Mouse (Mus musculus) frontal cortex, postnatal 10 days (tissue): Measurements from ENCODE around the gene Tenm4.

ENCODE experiments used
- DNase-seq, 2 experiments: peaks; one replicate each; pipeline ENCODE4 v3.0.0; 2022; ENCODE audit warnings: low spot score in 2 of 2, mixed read lengths in 1 of 2

The Tenm4 gene

DNA sequence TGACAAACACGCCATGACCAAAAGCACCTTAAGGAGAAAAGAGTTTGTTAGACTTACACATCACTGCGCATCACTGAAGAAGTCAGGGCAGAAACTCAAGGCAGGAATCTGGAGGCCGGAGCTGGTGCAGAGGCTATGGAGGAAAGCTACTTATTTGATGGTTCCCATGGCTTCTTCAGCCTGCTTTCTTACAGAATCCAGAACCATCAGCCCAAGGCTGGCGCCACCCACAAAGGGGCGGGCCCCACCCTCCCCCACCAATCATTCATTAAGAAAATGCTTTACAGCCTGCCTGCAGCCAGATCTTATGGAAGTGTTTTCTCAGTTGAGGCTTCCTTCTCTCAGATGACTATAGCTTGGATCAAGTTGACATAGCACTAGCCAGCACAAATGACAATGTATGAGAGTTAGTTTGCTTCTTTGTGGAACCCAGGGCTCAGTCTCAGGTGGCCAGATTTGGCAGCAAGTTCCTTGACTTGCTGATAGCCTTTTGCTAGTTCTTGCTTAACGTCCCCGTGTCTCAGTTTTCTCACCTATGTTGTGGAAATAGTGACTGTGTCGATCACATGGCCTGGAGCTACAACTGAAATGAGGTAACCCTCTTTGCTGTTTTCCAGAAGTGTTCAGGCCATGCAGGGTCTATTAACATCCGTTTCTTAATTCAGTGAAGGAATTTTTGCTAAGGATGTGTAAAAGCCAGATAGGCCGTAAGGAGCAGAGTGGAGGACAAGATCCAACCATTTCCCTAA, 32.9 kb downstream of the Tenm4 start:
- no peak for DNase-seq

DNA sequence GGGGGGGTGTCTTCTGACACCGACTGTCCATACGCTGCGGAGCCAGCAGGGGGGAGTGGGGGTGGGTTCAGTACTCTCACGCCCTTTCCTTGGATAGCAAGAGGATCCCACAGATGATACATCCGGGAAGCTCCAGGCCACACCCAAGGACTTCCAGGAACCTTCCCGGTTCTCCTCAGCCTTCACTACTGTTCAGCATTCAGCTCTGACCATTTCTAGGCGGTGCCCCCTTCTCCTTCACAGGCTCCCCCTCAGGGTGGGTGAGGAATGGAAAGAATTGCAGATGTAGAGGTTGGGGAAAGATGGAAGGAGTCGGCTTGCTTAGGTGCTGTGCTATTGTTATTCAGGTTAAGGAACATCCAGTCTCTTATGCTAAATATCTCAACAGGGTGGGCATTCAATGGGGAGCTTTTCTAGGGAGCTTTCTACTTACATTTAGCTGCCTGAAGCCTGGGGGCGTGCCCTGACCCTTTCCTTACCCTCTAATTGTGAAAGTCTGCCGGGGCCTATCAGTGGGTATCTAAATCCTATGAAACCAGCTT, 33.8 kb downstream of the Tenm4 start:
- no peak for DNase-seq

DNA sequence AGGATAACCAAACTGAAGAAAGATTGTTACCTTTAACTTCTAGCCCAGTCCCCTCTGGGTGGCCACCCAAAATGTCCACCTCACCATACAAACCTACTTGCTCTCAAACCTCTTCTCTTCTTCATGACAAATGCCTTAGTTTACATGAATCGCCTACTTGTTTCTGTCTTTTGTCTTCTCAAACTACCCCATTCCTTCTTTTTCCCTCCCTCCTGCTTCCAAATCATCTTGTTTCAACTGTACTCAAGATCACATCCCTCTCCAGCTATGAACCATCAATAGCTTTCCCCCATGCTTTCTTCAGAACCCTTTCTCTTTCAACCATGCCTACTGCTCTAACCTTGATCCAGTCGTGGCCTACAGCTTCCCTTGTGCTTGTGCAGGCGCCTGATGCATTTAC, 36.0 kb downstream of the Tenm4 start:
- DNase-seq, result no peak

DNA sequence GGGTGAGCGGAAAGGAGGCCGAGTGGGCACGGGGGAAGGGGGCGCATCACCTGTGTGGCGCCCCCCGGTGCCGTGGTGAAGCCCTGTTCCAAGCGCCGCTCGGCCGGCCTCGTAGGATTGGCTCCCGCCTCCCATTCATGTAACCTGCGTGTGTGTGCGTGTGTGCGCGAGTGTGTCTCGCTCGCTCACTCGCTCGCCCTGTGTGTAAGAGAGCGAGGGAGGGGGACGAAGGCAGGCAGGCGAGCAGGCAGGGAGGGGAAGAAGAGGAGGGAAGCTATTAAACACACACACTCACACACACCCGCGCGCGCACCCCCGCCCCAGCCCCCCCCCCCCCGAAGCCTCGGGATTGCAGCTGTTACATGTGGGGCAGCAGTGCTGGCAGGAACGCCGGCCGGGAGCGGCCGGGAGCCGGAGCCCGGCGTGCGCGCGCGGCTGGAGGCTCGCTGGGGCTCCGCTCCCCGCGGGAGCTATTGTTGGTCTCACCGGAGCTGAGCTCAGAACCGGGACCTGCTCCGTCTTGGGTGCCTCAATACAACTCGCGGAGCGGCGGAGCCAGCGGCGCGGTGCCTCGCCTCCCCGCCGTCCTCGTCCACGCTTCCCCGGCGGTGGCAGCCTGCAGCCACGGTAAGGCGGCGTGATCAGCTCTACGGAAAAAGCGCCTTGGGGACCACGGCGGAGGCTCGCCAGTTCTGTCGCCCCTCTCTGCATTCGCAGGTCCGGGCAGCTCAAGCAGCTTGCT, 38.9 kb downstream of the Tenm4 start:
- DNase-seq, result peak; percentile 46 to 60

DNA sequence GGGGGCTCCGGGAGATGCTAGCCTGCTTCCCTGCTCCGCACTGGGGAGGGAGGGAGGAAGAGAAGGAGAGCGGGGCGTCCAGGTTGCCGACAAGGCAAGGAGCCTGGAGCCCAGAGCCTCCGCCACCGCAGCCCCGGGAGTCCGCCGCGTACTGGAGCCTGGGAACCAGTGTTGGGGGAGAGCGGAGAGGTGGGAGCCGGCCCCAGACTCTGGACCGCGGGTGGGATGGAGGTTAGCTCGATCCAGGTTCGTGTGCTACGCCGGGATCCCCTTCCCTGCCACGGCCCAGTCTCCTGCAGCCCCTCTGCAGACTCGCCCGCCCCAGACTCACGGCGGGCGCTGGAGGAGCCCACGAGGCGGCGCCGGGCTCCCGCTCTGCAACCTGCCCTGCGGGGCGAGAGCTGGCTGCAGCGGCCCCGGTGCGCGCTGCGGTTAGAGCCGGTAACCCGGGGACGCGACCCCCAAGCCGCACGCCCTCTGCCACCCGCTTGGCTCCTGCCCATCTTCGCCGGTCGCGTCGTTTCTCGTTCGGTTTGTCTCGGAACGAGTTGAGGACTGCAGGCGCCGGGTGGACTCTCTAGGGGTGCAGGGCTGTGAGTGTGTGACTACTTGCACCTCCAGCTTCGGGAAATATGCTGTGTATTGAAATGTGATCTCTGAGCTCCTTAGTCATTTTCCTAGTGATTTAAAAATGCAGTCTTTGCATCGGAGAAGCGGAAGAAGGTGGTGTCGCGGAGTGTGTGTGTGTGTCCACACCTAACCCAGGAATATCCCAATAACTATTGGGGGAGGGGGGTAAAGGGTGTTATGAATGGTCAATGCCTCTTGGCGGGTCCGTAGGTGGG, 39.7 kb downstream of the Tenm4 start:
- DNase-seq, result peak in 1 of 2 experiments; percentile 63

DNA sequence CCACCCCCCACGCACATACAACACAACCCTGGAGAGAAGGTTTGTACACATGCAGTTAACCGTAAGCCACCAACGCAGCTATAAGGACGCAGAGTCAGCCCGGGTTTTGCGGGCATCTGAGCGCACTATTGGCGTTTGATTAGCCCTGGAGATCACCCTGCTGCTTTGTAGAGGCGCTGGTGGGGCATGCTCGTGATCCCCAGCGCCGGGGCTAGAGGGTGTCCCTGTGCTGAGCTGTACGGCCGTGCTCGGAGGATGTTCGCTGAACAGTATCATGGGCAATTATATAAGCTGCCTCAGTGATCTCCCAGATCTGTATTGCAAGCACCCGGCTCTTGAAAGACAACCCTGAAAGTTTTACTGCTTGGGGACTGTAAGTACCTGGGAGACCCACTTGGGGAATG, 40.6 kb downstream of the Tenm4 start:
- DNase-seq, result no peak

DNA sequence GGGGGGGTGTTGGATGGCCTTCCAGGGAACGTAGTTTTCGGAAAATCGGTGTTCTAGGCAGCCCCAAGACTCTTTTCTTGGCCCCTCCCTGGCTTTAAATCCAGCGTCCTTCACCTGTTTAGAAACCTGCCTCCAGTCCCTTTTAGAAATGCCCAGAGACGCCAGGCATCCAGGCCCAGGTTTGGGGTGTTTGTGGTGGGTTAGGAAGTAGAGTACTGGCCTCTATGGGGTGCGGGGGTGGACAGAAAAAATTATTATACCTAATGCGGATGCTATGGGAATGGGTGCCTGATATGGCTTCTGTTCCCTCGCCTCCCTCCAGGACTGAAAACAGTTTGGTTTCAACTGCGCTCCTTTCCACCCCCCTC, 41.2 kb downstream of the Tenm4 start:
- no peak for DNase-seq

DNA sequence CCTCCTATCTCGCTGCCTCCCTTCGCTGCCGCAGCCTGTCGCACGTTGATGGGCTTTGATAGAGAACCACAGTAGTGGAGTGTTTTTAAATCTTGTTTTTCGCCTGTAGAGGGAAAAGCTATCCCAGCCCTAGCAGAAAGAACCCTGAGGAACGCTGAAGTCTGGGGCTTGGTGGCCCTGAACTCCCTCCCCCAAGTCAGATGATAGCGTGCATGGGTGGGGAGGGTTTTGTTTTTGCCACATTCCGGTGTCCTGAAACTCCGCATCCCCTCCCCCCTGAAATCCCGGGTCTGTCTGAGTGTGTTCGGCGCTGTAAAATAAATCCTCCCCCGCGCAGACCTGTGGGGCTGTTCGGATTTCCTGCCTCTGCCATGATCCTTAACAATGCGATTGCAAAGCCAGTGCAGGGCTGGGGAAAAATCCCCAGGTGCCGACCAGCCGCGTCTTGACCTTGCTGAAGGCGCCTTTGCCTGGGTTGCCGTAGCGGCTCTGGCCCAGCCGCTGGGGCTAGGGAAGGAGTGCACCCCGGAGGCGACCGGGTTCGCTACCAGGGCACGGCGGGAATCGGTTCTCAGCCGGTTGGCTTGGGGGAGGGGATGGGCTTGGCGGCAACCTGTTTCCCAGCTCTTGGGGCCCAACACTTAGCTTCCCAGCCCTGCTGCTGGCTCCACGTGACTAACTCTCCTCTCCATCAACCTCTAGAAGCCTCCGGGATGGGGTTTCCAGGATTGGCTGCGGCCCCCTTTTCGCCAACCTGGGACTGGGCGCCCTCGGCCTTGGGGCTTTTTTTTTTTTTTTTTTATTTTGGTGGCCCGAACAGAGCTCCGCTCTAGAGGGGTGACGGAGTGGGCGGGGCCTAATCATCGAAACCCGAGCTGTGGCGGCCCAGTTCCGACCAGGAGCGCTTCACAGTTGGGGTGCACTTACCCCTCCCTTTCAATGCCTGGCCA, 41.8 kb downstream of the Tenm4 start:
- DNase-seq, result peak; percentile 32 to 52

DNA sequence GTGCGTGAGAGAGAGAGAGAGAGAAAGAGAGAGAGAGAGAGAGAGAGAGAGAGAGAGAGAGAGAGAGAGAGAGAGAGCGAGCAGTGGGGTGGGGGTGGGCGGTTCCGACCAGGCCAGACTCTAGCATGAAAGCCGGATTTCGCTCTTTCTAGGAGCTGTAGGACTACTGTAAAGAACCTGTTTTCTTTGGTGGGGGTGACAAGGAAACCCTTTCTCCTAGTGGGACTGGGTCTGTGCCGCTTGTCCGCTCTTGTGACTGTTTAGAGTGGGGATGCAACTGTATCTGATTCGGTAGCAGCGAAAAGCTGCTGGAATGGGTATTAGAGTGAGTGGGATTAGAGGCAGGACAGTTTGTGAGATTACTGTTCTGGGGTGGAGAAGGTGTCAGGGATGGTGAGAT, 42.7 kb downstream of the Tenm4 start:
- no peak for DNase-seq

DNA sequence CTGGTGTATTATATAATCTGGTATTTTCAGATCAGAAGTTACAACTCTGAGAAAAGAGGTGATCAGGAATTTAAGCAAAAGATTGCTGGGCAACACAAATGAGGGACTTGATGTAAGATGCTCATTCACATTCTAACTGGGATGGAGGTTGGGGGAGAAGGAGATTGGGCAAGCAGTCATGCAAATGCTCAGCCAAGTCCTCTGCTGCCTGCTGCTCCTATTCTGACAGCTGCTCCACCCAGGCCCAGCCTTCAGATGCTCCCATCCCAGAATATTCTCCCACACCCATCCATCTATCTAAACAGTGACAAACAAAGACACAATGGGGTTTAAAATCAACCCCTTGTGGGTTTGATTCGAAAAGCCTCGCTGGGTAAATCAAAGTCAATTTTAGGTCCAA, 43.8 kb downstream of the Tenm4 start:
- no peak for DNase-seq

DNA sequence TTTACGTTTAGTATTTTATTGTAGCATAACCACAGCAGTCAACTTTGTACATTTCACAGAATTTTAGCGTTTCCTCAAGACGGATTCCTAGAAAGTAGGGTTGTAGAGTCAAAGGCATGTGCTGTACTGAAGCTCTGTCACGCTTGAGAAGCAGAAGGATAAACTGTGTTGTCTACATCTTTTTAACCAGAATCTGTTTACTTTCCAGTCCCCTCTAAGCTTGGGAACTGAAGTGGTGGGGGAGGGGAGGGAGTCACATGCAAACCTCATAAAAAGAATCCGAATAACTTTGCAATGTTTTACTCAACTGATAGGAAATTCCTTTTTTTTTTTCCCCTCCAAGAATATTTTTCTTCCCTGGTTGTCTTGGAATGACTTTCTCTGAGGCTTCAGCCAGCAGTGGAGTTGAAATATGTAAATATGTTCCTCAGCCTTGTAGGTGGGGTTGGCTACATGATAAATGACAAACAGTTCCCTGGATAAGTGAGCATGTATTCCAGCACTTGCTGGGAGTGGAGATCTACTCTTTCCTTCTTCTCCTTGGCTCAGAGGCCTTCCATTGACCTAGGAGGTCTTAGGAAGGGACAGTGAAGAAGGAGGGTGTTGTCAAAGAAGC, 45.0 kb downstream of the Tenm4 start:
- DNase-seq, result no peak

DNA sequence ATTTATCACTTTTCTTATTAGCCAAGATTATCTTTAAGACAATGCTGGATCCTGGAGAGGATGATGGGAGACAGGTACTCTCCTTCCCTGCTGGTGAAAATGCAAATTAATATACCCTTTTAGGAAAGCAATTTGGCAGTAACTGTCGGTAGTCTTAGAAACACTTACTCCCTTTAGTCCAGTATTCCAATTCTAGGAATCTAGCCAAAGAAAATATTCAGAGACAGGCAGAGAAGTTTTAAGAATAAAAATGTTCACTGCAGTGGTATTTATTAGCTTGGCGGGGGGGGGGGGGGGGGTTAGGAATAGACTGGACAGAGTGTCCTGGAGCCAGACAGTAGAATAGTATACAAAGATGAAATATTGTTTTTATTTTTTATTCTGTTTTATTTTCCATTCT, 48.3 kb downstream of the Tenm4 start:
- no peak for DNase-seq

DNA sequence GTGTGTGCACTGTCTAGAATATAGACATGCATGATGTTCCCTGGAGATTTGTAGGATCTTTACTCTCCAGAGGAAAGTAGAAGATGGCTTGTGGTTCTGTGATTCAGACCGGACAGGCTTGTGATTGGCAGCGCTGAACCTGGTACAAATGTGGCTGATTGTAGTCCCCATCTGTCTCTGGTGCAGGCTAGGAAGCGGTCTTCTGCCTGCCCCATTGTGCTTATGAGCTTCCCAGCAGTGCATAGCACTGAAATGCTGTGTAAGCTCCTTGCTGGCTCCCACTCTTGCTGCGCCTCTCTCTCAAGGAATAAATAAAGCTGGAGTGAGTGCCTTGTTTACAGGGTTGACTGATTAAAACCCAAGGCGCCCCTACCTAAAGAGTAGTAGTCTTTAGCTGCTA, 49.6 kb downstream of the Tenm4 start:
- DNase-seq, result no peak

DNA sequence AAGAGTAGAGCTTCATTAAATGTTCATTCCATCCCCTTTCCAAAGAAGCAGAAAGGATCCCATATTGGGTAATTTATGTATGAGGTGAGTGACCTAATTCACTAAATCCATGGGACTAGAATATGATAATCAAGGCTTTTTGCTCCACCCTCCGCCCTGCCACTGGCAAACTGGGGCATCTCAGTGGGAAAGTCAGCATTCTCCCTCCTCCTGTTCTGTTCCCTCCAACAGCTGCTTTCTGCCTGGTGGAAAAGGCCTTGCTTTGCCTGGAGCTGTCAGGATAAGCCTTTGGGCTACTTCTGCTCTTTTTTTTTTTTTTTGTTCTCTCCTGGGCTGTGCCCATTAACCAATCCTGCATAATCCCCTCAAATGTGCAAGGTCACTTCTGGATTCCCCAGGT, 51.5 kb downstream of the Tenm4 start:
- no peak for DNase-seq

DNA sequence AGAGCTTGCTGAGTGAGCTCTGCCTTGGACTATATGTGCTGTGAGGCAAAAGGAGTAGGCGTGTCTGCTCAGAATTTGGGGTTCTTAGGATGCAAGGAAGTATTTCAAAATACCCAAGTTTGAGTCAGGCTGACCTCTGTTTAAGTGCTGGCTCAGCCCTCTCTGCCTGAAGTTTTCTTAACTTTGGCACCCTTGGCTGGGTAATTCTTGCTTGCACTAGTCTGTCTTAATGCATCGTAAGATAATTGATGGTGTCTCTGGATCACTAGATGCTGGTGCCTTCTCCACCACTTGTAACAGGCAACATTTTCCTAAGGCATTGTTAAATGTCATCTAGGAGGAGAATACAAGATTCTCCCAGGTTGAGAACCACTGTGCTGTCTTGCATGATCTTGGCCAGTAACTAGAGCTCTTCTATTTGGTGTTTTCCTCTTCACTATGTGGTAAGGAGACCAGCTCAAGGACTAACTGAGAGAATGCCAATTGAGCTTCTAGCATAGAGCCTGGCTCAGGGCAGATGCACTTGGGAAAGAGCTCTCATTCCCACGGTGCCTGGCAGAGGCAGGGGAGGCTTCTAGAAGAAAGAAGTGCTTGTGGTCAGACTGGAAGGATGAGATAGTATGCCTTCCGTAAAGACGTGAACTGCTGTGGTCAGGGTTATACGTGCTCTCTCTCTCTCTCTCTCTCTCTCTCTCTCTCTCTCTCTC, 57.7 kb downstream of the Tenm4 start:
- DNase-seq, result no peak

DNA sequence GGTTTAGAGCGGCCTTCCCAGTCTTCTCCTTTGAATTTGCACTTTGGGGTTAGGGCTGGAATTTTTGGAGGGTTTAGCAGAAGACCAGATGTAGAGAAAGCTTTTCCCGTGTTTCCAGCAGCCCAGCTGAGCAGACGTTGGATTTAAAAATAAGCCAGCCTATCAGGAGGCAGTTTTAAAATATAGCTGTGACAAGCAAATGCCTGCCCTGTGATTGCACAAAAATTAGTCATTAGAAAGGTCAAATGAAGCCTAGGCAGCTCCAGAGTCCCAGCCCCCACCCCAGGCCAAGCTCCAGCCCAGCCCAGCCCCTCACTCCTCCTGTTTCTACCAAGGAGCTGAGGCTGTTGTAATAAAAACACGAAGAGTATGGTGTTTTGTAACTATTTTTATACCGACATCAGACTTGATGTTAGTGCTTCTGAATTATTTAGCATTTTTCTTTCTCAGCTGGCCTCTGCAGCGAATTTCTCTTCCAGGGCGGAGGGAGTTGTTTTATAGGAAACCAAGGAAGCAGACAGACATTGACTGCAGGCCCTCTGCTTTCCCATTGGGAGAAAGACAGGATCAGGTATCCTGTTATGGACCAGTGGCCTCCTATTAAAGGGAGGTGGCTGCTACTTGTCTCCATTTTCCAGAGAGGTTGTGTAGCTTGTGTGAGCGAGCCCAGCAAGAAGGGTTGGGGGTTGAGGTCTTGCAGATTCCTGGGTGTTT, 59.1 kb downstream of the Tenm4 start:
- no peak for DNase-seq

DNA sequence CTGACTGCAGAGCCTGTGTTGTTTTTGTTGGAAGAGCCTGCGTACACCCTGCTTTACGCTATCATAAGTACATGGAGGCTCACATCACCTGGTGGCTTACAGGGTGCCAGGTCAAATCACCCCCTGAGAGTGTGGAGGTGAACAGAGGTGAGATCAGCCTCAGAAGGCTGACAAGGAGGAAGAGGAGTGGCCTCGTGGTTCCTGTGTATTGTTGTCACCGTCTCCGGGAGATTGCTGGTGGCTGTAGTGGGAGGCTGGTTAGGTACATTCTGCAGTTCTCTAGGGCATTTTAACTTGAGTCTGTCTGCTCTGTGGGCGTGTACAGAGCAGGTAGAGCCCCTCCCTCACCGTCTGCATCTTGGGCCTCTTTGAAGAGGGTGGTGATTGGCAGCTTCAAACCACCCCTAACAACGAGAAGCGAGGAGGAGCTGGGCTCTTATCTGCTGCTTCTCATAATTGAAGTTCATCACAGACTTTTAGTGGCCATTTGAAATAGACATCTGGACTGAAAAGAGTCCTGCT, 59.7 kb downstream of the Tenm4 start:
- DNase-seq, result no peak

DNA sequence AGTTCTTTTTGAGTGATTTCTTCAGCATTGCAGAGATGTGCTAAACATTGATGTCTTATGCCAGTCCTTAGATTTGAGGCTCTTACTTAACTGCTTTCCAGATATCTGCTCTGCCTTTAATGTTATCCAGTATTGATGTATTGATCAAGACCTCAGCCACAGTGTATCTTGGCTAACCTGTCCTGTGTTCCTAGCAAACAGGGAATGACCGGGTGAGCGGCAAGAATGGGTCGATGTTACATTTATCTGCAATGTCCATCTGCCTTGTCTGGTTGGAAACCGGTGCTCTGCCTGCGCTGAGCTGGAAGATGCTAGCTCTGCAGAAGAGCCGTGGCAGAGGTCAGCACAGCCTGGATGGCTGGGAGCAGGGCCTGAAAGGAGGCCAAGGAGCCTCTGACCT, 64.8 kb downstream of the Tenm4 start:
- DNase-seq, result no peak

DNA sequence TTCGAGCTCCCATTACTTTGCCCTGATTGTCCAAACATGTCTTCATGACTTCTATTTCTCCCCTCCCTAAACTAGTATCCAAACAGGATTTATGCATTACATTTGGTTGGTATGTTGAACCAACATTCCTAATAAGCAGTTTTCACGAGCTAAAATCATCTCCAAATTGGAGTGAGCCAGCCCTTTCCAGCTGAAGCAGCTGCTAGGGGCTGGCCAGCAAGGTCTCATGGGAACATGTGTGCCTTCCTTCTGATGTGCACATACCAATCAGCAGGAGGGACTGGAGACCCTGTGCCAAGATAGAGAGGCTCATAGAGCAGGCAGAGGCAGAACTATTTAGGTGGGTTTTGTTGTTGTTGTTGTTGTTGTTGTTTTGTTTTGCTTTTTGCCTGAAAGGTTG, 69.6 kb downstream of the Tenm4 start:
- no peak for DNase-seq
